Mouse (Mus musculus) myocyte (in vitro differentiated cells): ENCODE measurements around the gene Meaf6.

ENCODE experiments used
- MYOG ChIP-seq, 3 experiments: IDR thresholded peaks; one replicate each; pipeline ENCODE4 v1.6.1; 2011; ENCODE audit warnings: control low read depth in 2 of 3, low read depth in 2 of 3, mild to moderate bottlenecking in 2 of 3; ENCODE audit not compliant: insufficient read length in 2 of 3, control insufficient read depth in 1 of 3, insufficient read depth in 1 of 3
- POLR2A ChIP-seq: IDR thresholded peaks from one replicate; pipeline ENCODE4 v1.6.1; 2011; ENCODE audit warnings: low read depth, mild to moderate bottlenecking, control low read depth, moderate library complexity; ENCODE audit not compliant: insufficient read length
- POLR2AphosphoS2 ChIP-seq: IDR thresholded peaks from one replicate; pipeline ENCODE4 v1.6.1; 2011; ENCODE audit warnings: low read depth, control low read depth; ENCODE audit not compliant: insufficient read length
- SRF ChIP-seq: IDR thresholded peaks from one replicate; pipeline ENCODE4 v1.6.1; 2011; ENCODE audit warnings: low read depth; ENCODE audit not compliant: control insufficient read depth, insufficient read length

- TF ChIP-seq SRF (no peak), POLR2A (no peak), POLR2AphosphoS2 (no peak), MYOG (IDR thresholded peaks at IDR 0.05; ENCODE audit: control insufficient read depth in 1 of 3, insufficient read depth in 1 of 3, insufficient read length in 2 of 3, low read depth in 2 of 3) (no peak)
Observed at GRCm38 (mm10) chr4:125093031-125093430, 8.1 kb downstream of the Meaf6 start.
